Mouse (Mus musculus): ENCODE measurements around the gene Acrv1. TPM values are rescaled to one million over a fixed set of nuclear protein-coding genes. Genes with fewer than 3 reads are reported as not detected.

Gene Acrv1
- polyA plus RNA-seq, 1 experiment: not detected

GRCm38 (mm10) chr9:36727034-36727755 is 34.2 kb downstream of the Acrv1 start, which contains the start of gene Chek1:
Gene Chek1, minus strand, starts transcription at chr9:36727065.
- TF ChIP-seq POLR2A (IDR thresholded peaks at IDR 0.05; ENCODE audit: extremely low read depth, insufficient read depth, low read length): no peak
- no peaks in the 10 kb centered on the region; the same call in 1 of the 2 replicates for H3K4me1 ChIP-seq (ENCODE audit: control insufficient read depth, insufficient read depth, low read length)
- H3K4me3 ChIP-seq (ENCODE audit: insufficient read depth, low read length): peak within 1 kb of the TSS; percentile 68
- H3K27ac ChIP-seq (ENCODE audit: insufficient read depth, low read length): no peak within 1 kb of the TSS

Other genes with a start within 250 kb of the Acrv1 start
- gene Gm9513, start 217.6 kb upstream of the Acrv1 start, polyA plus RNA-seq (2012; rRNA removed): not detected in 2 replicates
- not detected in 2 replicates for gene Gm5615, start 151.3 kb upstream of the Acrv1 start, polyA plus RNA-seq (2012; rRNA removed)
- not detected in 2 replicates for gene Gm17689, start 110.6 kb upstream of the Acrv1 start, polyA plus RNA-seq (2012; rRNA removed)
- not detected in 2 replicates for gene A630095E13Rik, start 49.8 kb upstream of the Acrv1 start, polyA plus RNA-seq (2012; rRNA removed)
- 1.6 and 2.2 TPM in 2 replicates for gene Chek1, start 33.8 kb downstream of the Acrv1 start, polyA plus RNA-seq (2012; rRNA removed)
- 39.6 and 47.4 TPM in 2 replicates for gene Stt3a, start 74.5 kb downstream of the Acrv1 start, polyA plus RNA-seq (2012; rRNA removed)
- gene Ei24, start 104.2 kb downstream of the Acrv1 start, polyA plus RNA-seq (2012; rRNA removed): 117 and 119 TPM in 2 replicates
- gene Fez1, start 128.6 kb downstream of the Acrv1 start, polyA plus RNA-seq (2012; rRNA removed): 318 and 330 TPM in 2 replicates

Data from cortical plate, adult 2 months (tissue).